In the genomic region with DNA sequence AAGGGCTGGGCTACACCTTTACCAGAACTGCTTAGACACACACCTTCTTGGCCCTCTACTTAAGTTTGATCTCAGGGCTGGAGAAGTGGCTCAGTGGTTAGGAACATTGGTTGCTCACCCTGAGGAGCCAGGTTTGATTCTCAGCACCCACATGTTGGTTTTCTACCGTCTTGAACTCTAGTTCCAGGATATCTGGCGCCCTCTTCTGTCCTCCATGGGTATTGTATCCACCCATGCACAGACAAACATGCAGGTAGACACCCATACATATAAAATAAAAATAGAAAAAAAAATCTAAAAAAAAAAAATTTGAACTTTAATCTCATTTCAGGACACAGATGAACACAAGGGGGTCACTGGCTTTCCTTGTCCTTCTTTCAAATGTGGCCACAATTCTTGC, we compare ENCODE assay signal across 21 mouse cellular contexts. TPM values are rescaled to one million over a fixed set of nuclear protein-coding genes. Genes with fewer than 3 reads are reported as not detected.
A peak's percentile ranks its signal among the peaks of the same experiment; 100 is the strongest.
DNase-seq lines count a peak whose midpoint lies in the region; ATAC-seq and TF ChIP-seq lines count a peak whose summit lies in the region.
"Had no signal": no experiment of that assay in that cellular context is flagged by ENCODE, and none has a peak within 500 bp of the region (broad histone marks: within the 10 kb centered on the region; RNA-seq: fewer than 3 reads in every experiment).

No protein-coding gene starts in this region.

- in situ Hi-C loops in Patski (cut with MboI; ENCODE audit: low pct_unique_long_range_greater_than_20kb), result loop anchor here (25.0 kb wide), 1 partner anchor 563 kb away; a partner anchor contains a TSS

- no peak for ATAC-seq in Patski
- ATAC-seq in stomach, postnatal 0 days (ENCODE audit: low FRiP score, low TSS enrichment), result no peak
- ATAC-seq: forebrain, embryonic 15.5 days; hindbrain, embryonic 16.5 days had no signal

- H3K9me3 ChIP-seq in stomach, postnatal 0 days (ENCODE audit: control insufficient read depth, low read length), result no peaks in the 10 kb centered on the region
- H3K9me3 ChIP-seq: embryonic facial prominence, embryonic 12.5 days; forebrain, embryonic 15.5 days; heart, embryonic 13.5 days; liver, embryonic 15.5 days; stomach, embryonic 15.5 days had no signal

- no peak for DNase-seq in left cerebral cortex, adult 2 months (ENCODE audit: extremely low spot score in 1 of 2, low spot score in 2 of 2)
- DNase-seq in left cerebral cortex, postnatal 4 days, result no peak
- peak; percentile 16 for DNase-seq in thymus, postnatal 14 days
- no peak for DNase-seq in thymus, adult 2 months
- no peak for DNase-seq in Patski (ENCODE audit: low read depth, low spot score)
- no peak for DNase-seq in stomach, postnatal 0 days (ENCODE audit: low spot score)
- DNase-seq in cerebellum, postnatal 4 days (ENCODE audit: low spot score in 2 of 2), result no peak
- DNase-seq: adrenal gland, postnatal 10 days; cerebellum, adult 11-12 months; heart, postnatal 36 days; layer of hippocampus, postnatal 36 days; lung, postnatal 4 days; midbrain, embryonic 14.5 days; right cerebral cortex, adult 18-20 months had no signal

- TF ChIP-seq POLR2A in thymus, adult 2 months (IDR thresholded peaks at IDR 0.05; ENCODE audit: control insufficient read depth, extremely low read depth, insufficient read depth, low read length, poor library complexity), result no peak

- H3K36me3 ChIP-seq in thymus, adult 2 months (ENCODE audit: control insufficient read depth, insufficient read depth, low read length), result no peaks in the 10 kb centered on the region
- H3K36me3 ChIP-seq in stomach, postnatal 0 days (ENCODE audit: control insufficient read depth, insufficient read depth, low read length), result no peaks in the 10 kb centered on the region
- H3K36me3 ChIP-seq: embryonic facial prominence, embryonic 12.5 days; forebrain, embryonic 15.5 days; heart, embryonic 13.5 days; liver, embryonic 15.5 days; stomach, embryonic 15.5 days had no signal

- intact Hi-C loops in left cerebral cortex, adult 2 months (cut with DNase I), result no loop called here
- intact Hi-C loops in left cerebral cortex, postnatal 4 days (cut with DNase I), result no loop called here

- no peaks in the 10 kb centered on the region for H3K27me3 ChIP-seq in thymus, adult 2 months (ENCODE audit: control insufficient read depth, insufficient read depth, low read length)
- no peaks in the 10 kb centered on the region for H3K27me3 ChIP-seq in Patski
- no peaks in the 10 kb centered on the region for H3K27me3 ChIP-seq in stomach, postnatal 0 days (ENCODE audit: control insufficient read depth, insufficient read depth, low read length)
- H3K27me3 ChIP-seq: embryonic facial prominence, embryonic 12.5 days; forebrain, embryonic 15.5 days; heart, embryonic 13.5 days; liver, embryonic 15.5 days; stomach, embryonic 15.5 days had no signal

- WGBS in thymus, adult 2 months, result 82% methylated on average over 2 of the region's 2 CpGs
- WGBS in stomach, postnatal 0 days, result 56% methylated on average over 2 of the region's 2 CpGs

- H3K9ac ChIP-seq in stomach, postnatal 0 days (ENCODE audit: low read length), result no peak overlapping the region
- H3K9ac ChIP-seq: embryonic facial prominence, embryonic 12.5 days; forebrain, embryonic 15.5 days; heart, embryonic 13.5 days; liver, embryonic 15.5 days; stomach, embryonic 15.5 days had no signal

- no peak overlapping the region for H3K4me2 ChIP-seq in stomach, postnatal 0 days (replicated peaks; ENCODE audit: low read depth)
- H3K4me2 ChIP-seq: embryonic facial prominence, embryonic 12.5 days; forebrain, embryonic 15.5 days; heart, embryonic 13.5 days; liver, embryonic 15.5 days; stomach, embryonic 15.5 days had no signal

- no peaks in the 10 kb centered on the region for H3K4me1 ChIP-seq in thymus, adult 2 months (replicated peaks; ENCODE audit: control insufficient read depth, insufficient read depth, low read length)
- no peaks in the 10 kb centered on the region for H3K4me1 ChIP-seq in stomach, postnatal 0 days (replicated peaks; ENCODE audit: control insufficient read depth, insufficient read depth)
- H3K4me1 ChIP-seq: stomach, embryonic 15.5 days had no signal

- TF ChIP-seq CTCF in left cerebral cortex, adult 2 months (IDR thresholded peaks at IDR 0.05), result peak; percentile 25
- TF ChIP-seq CTCF in thymus, adult 2 months (IDR thresholded peaks at IDR 0.05; ENCODE audit: borderline replicate concordance, control insufficient read depth, extremely low read depth, insufficient read depth, low read length, poor library complexity), result no peak
- peak; percentile 26 for TF ChIP-seq CTCF in Patski (IDR thresholded peaks at IDR 0.05)
- peak; percentile 28; the same call in 1 of the 2 replicates for TF ChIP-seq CTCF in stomach, postnatal 0 days (IDR thresholded peaks at IDR 0.05; ENCODE audit: low read depth)

- H3K27ac ChIP-seq in left cerebral cortex, adult 2 months, result no peak overlapping the region
- H3K27ac ChIP-seq in thymus, adult 2 months (ENCODE audit: control insufficient read depth, insufficient read depth, low read length), result no peak overlapping the region
- H3K27ac ChIP-seq in stomach, postnatal 0 days (replicated peaks), result no peak overlapping the region
- H3K27ac ChIP-seq: embryonic facial prominence, embryonic 12.5 days; forebrain, embryonic 15.5 days; heart, embryonic 13.5 days; liver, embryonic 15.5 days; stomach, embryonic 15.5 days had no signal

- no peak for TF ChIP-seq EP300 in stomach, postnatal 0 days (optimal IDR thresholded peaks at IDR 0.05)

- H3K4me3 ChIP-seq in left cerebral cortex, adult 2 months, result no peak overlapping the region
- no peak overlapping the region for H3K4me3 ChIP-seq in thymus, adult 2 months (ENCODE audit: control insufficient read depth, insufficient read depth, low read length)
- no peak overlapping the region for H3K4me3 ChIP-seq in stomach, postnatal 0 days (ENCODE audit: low read depth, low read length)
- H3K4me3 ChIP-seq: embryonic facial prominence, embryonic 12.5 days; forebrain, embryonic 15.5 days; heart, embryonic 13.5 days; liver, embryonic 15.5 days; stomach, embryonic 15.5 days had no signal

- POLR2A ChIA-PET in Patski (lab: Charles Lee), result no interaction called here

- CTCF ChIA-PET in Patski (lab: Charles Lee), result interaction anchor here (1.7 kb wide), 1 partner anchor 22 kb away, joined by 4 read pairs; a partner anchor contains a TSS

RNA-seq across cellular contexts. Expression of a gene that starts 22.3 kb away (rescaled TPM):
- total RNA-seq in left cerebral cortex, adult 2 months (2021), result 10 to 100 TPM; 14.7 to 17.8 TPM
- 1 to 10 TPM; 6.4 to 6.7 TPM for total RNA-seq in left cerebral cortex, postnatal 4 days (2021)
- polyA plus RNA-seq in thymus, adult 2 months (2012; rRNA removed), result 2.8 and 3.2 TPM in 2 replicates
- 0.14 TPM for polyA plus RNA-seq in Patski (2021)
- polyA plus RNA-seq in stomach, postnatal 0 days (2015; fragmentation: Nextera tagmentation; extraction: Ambion mirVana), result 3.9 and 4.8 TPM in 2 replicates
- total RNA-seq: common myeloid progenitor, adult 5-6 weeks had no signal

RNA-seq across cellular contexts. Expression of a gene that starts 50.6 kb away (rescaled TPM):
- 100 to 1,000 TPM; 572 to 615 TPM for total RNA-seq in left cerebral cortex, adult 2 months (2021)
- total RNA-seq in left cerebral cortex, postnatal 4 days (2021), result 100 to 1,000 TPM; 334 to 356 TPM
- 145 and 150 TPM in 2 replicates for polyA plus RNA-seq in thymus, adult 2 months (2012; rRNA removed)
- 258 TPM for polyA plus RNA-seq in Patski (2021)
- 176 and 177 TPM in 2 replicates for polyA plus RNA-seq in stomach, postnatal 0 days (2015; fragmentation: Nextera tagmentation; extraction: Ambion mirVana)
